Mouse (Mus musculus): ENCODE measurements around the gene Ccdc97.

The Ccdc97 gene

DNA sequence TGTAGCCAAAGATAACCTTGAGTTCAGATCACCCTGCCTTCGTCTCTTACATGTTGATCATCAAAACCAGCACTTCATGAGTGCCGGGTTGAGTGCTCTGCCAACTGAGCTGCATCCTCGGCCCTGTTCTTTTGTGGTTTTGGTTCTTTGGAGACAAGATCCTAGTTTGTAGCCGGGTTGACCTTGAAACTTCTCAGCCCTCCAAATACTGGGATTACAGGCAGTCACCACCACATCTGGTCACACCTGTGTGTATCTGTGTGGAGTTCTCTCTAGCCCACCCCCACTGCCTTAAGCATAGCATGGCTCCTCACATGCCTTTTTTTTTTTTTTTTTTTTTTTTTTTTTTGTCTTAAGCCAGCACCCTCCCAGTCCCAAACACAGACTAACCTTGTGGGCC, 48.8 kb downstream of the Ccdc97 start:
- in situ Hi-C loops (cut with MboI; ENCODE audit: low sequenced_read_pairs) = no loop called here

DNA sequence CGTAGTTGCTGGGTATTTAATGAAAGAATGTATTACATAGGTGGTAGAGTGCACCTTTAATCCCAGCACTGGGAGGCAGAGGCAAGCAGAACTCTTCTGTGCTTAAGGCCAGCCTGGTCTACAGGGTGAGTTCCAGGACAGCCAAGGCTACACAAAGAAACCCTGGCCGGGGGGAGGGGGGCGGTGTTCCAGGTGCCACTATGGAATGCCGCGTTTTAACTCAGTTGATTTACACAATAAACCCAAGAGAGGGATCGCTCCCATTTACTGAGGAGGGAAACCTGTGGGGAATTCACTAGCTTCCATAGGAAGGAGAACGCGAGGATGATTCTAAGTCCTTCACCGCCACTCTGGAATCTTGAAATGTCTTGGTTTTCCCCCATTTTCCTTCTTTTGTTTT, 49.3 kb downstream of the Ccdc97 start:
- in situ Hi-C loops (cut with MboI; ENCODE audit: low sequenced_read_pairs) = no loop called here

DNA sequence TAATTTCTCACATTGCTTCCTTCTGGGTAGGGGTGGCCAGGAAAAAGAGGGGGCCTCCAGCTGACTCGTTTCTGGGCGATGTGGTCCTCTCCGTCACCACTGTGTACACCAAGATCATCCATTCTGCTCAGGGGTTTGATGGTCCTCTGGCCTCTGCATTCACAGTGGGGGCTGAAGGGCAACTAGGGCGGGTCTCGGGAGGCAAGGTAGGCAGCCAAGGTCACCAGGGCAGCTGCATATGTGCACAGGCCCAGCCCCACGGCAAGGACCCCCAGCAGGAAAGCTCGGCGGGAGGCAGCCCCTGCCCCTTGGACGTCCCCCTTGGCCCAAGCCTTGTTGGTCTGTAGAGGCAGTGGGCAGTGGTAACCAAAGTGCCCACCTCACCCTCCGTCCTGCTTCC, 49.7 kb downstream of the Ccdc97 start:
- in situ Hi-C loops (cut with MboI; ENCODE audit: low sequenced_read_pairs) = no loop called here

GRCm38 (mm10) chr7:25666381-25666780, 52.5 kb downstream of the Ccdc97 start:
- in situ Hi-C loops (cut with MboI; ENCODE audit: low sequenced_read_pairs) = no loop called here

Data from CH12F3 (cell line).